Mouse (Mus musculus): Measurements from ENCODE around the gene Olfr1444. TPM values are rescaled to one million over a fixed set of nuclear protein-coding genes. Genes with fewer than 3 reads are reported as not detected.

Gene Olfr1444
- polyA plus RNA-seq (2014; fragmentation: Illumina TruSeq; extraction: RNeasy Lipid Tissue Mini Kit (QIAGEN cat#74804)), result not detected

DNA sequence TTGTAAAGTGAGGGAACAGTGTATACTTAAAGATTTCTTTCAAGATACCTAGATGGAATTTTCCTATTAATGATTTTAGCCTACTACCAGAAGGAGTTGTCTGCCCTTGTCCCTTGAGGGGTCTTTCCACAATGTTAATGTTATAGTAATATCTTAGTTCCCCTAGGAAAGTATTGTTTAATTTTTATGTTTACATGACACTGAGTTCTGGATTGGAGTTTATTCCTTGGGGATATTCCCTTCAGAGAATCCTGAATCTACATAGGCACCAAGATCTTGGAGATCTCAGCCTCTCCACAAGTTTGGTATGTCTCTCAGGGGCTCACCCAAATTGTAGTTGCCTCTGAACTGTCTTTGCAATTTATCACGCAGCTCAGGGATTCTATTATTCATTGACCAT is at the start of gene Olfr1444:
Gene Olfr1444 (plus strand): TSS at position 301 of the 400 bp plus-strand sequence.

DNA sequence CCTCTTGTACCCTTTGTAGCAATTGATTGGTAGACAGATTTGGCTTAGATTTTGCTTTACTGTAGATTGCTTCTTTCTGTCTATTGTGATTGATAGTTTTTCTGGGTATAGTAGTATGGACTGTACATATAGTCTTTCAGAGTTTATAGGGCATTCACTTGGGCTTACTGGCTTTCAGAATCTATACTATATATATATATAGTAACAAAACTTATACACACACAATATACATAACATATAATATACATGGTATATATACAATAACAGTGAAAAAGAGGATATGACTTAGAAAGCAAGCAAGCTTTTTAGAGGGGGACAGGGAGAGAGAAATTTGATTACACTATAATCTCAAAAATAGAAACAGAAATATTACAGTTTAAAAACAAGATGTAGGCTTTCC is 10.7 kb upstream of the Olfr1444 start, which contains the start of gene Gm5244:
Gene Gm5244 (plus strand): TSS at position 301 of the 400 bp plus-strand sequence.

DNA sequence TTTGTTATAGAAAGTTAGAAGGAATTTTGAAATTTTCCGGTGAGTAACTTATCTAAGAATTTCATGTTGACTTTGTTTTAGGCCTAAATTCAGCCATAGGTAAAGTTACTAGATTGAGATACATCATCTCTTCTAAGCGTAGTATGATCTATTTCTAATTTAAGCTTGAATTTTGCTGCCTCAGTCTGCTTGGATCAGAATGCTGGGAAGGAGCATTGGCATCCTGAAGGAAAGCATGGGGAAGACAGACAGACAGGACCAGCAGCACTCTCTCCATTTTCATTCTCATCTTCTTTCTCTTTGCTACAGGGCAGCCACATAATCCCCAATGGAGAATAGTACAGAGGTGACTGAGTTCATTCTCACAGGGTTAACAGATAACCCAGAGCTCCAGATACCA is 26.5 kb downstream of the Olfr1444 start, which contains the start of gene Olfr1445:
Gene Olfr1445 (plus strand): TSS at position 301 of the 400 bp plus-strand sequence.

DNA sequence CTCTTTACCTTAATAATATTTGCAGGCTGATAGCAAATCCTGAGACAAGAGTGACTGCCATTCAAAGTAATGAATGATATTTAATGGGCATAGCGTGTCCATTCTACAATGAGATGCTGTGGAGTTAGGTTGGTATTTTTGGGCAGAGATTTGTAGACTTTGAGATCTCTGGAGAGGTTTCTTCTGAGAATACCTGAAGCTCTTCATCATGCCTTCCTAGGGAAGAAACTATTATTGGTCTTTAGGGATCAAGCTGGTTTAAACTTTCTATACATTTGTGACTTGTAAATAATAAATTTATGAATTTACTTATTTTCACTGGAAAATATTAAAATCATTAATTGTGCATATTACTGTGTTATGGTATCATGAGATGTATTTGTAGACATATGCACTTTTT is 36.3 kb downstream of the Olfr1444 start, which contains the start of gene Olfr1446:
Gene Olfr1446 (minus strand): TSS at position 101 of the 400 bp plus-strand sequence.

DNA sequence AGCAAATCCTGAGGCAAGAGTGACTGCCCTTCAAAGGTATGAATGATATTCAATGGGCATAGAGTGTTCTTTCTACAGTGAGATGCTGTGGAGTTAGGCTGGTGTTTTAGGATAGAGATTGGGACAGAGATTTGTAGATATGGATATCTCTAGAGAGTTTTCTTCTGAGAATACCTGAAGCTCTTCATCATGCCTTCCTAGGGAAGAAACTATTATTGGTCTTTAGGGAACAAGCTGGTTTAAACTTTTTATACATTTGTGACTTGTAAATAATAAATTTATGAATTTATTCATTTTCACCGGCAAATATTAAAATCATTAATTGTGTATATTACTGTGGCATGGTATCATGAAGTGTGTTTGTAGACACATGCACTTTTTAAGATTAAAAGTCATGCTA is 46.6 kb downstream of the Olfr1444 start, which contains the start of gene Olfr1447:
Gene Olfr1447 (minus strand): TSS at position 101 of the 400 bp plus-strand sequence.

Other genes starting within 250 kb of the Olfr1444 start
- gene Glyat, start 224.0 kb upstream of the Olfr1444 start, polyA plus RNA-seq (2014; fragmentation: Illumina TruSeq; extraction: RNeasy Lipid Tissue Mini Kit (QIAGEN cat#74804)), result not detected
- gene Olfr1442, start 186.8 kb upstream of the Olfr1444 start, polyA plus RNA-seq (2014; fragmentation: Illumina TruSeq; extraction: RNeasy Lipid Tissue Mini Kit (QIAGEN cat#74804)), result not detected
- gene Olfr1443, start 179.2 kb upstream of the Olfr1444 start, polyA plus RNA-seq (2014; fragmentation: Illumina TruSeq; extraction: RNeasy Lipid Tissue Mini Kit (QIAGEN cat#74804)), result not detected
- gene Keg1, start 161.5 kb upstream of the Olfr1444 start, polyA plus RNA-seq (2014; fragmentation: Illumina TruSeq; extraction: RNeasy Lipid Tissue Mini Kit (QIAGEN cat#74804)), result not detected
- gene Cntf, start 91.7 kb upstream of the Olfr1444 start, polyA plus RNA-seq (2014; fragmentation: Illumina TruSeq; extraction: RNeasy Lipid Tissue Mini Kit (QIAGEN cat#74804)), result 3.2 TPM
- 199 TPM for gene Zfp91, start 61.2 kb upstream of the Olfr1444 start, polyA plus RNA-seq (2014; fragmentation: Illumina TruSeq; extraction: RNeasy Lipid Tissue Mini Kit (QIAGEN cat#74804))
- gene Lpxn, start 61.1 kb upstream of the Olfr1444 start, polyA plus RNA-seq (2014; fragmentation: Illumina TruSeq; extraction: RNeasy Lipid Tissue Mini Kit (QIAGEN cat#74804)), result 2.6 TPM
- gene Gm5244, start 10.6 kb upstream of the Olfr1444 start, polyA plus RNA-seq (2014; fragmentation: Illumina TruSeq; extraction: RNeasy Lipid Tissue Mini Kit (QIAGEN cat#74804)), result not detected
- not detected for gene Olfr1445, start 26.6 kb downstream of the Olfr1444 start, polyA plus RNA-seq (2014; fragmentation: Illumina TruSeq; extraction: RNeasy Lipid Tissue Mini Kit (QIAGEN cat#74804))
- not detected for gene Olfr1446, start 36.2 kb downstream of the Olfr1444 start, polyA plus RNA-seq (2014; fragmentation: Illumina TruSeq; extraction: RNeasy Lipid Tissue Mini Kit (QIAGEN cat#74804))
- not detected for gene Olfr1447, start 46.5 kb downstream of the Olfr1444 start, polyA plus RNA-seq (2014; fragmentation: Illumina TruSeq; extraction: RNeasy Lipid Tissue Mini Kit (QIAGEN cat#74804))
- not detected for gene Olfr1448, start 67.1 kb downstream of the Olfr1444 start, polyA plus RNA-seq (2014; fragmentation: Illumina TruSeq; extraction: RNeasy Lipid Tissue Mini Kit (QIAGEN cat#74804))
- gene Olfr1449, start 73.6 kb downstream of the Olfr1444 start, polyA plus RNA-seq (2014; fragmentation: Illumina TruSeq; extraction: RNeasy Lipid Tissue Mini Kit (QIAGEN cat#74804)), result not detected
- not detected for gene Olfr1450, start 93.0 kb downstream of the Olfr1444 start, polyA plus RNA-seq (2014; fragmentation: Illumina TruSeq; extraction: RNeasy Lipid Tissue Mini Kit (QIAGEN cat#74804))
- not detected for gene Olfr1451, start 137.7 kb downstream of the Olfr1444 start, polyA plus RNA-seq (2014; fragmentation: Illumina TruSeq; extraction: RNeasy Lipid Tissue Mini Kit (QIAGEN cat#74804))
- gene Olfr1453, start 171.0 kb downstream of the Olfr1444 start, polyA plus RNA-seq (2014; fragmentation: Illumina TruSeq; extraction: RNeasy Lipid Tissue Mini Kit (QIAGEN cat#74804)), result not detected
- not detected for gene Olfr1454, start 203.3 kb downstream of the Olfr1444 start, polyA plus RNA-seq (2014; fragmentation: Illumina TruSeq; extraction: RNeasy Lipid Tissue Mini Kit (QIAGEN cat#74804))
- gene Olfr1457, start 240.6 kb downstream of the Olfr1444 start, polyA plus RNA-seq (2014; fragmentation: Illumina TruSeq; extraction: RNeasy Lipid Tissue Mini Kit (QIAGEN cat#74804)), result not detected
- gene Olfr1458, start 249.5 kb downstream of the Olfr1444 start, polyA plus RNA-seq (2014; fragmentation: Illumina TruSeq; extraction: RNeasy Lipid Tissue Mini Kit (QIAGEN cat#74804)), result not detected